Mouse (Mus musculus) liver, embryonic 14.5 days (tissue): ENCODE measurements around the gene Kdelr1.
"Not testable (repeated sequence)": the region's sequence is repeated elsewhere in the genome, so short reads cannot be mapped to it uniquely, and the experiment has no call there.

Experiments used
- CTCF ChIP-seq: IDR thresholded peaks from 2 replicates; pipeline ENCODE4 v1.5.1; 2016; ENCODE audit warnings: antibody characterized with exemption, low read depth, control low read depth
- EP300 ChIP-seq: IDR thresholded peaks from 2 replicates; pipeline ENCODE4 v1.6.1; 2016; ENCODE audit warnings: antibody characterized with exemption, low read depth

DNA sequence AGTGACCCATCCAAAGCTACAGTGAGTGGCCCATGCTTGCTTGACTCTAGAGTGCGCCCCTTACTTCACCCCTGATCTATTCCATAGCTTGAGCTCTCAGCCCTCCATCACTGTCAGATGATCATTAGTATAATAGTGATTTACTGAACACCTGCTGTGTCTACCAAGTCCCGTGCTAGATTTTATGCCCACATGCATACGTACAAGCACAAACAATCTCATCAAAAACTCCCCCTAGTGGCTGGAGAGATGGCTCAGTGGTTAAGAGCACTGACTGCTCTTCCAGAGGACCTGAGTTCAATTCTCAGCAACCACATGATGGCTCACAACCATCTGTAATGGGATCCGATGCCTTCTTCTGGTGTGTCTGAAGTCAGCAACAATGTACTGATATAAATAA, 25.6 kb downstream of the Kdelr1 start:
- not testable (repeated sequence) for TF ChIP-seq EP300
- peak; percentile 65 for TF ChIP-seq CTCF
